Mouse (Mus musculus): Measurements from ENCODE around the gene Elp6. TPM values are rescaled to one million over a fixed set of nuclear protein-coding genes. Genes with fewer than 3 reads are reported as not detected.

Gene Elp6
- polyA plus RNA-seq, 1 experiment from 2014 or later: 37.5 TPM

DNA sequence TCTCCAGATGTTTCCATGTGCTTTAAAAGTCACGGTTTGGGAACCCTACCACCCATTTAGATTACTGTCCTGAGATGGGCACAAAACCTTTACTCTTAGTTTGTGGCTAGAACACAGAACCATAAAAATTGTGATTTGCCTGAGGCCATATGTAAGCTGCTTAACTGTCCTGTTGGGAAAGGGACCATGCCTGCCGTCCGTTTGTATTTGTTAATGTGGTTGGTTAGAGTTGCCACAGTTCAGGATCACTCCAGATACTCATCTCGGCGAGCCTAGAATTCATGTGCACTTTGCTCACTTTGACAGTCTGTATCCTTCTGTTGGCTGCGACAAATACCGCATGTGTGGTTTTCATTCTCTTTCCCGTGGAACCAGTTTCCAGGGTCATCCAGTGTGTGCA, 29.9 kb downstream of the Elp6 start:
- Histone ChIP-seq H3K9me3 (ENCODE audit: control insufficient read depth, low read length) (no peaks in the 10 kb centered on the region), H3K27me3 (ENCODE audit: control insufficient read depth, insufficient read depth, low read length) (no peaks in the 10 kb centered on the region), H3K4me1 (replicated peaks; ENCODE audit: control insufficient read depth, insufficient read depth, low read length) (peaks cover 3% of the 10 kb centered on the region; the same call in 1 of the 2 replicates), H3K4me2 (ENCODE audit: low read depth, low read length, severe bottlenecking) (no peak overlapping the region), H3K9ac (ENCODE audit: low read length) (no peak overlapping the region), H3K36me3 (ENCODE audit: control insufficient read depth, insufficient read depth, low read length) (no peaks in the 10 kb centered on the region), H3K4me3 (ENCODE audit: low read depth, low read length) (no peak overlapping the region), H3K27ac (ENCODE audit: low read depth, low read length) (no peak overlapping the region)
- no peak for ATAC-seq (replicated peaks; ENCODE audit: low FRiP score)
- WGBS: 75% methylated on average over 8 of the region's 8 CpGs
- DNase-seq (ENCODE audit: low spot score): no peak

DNA sequence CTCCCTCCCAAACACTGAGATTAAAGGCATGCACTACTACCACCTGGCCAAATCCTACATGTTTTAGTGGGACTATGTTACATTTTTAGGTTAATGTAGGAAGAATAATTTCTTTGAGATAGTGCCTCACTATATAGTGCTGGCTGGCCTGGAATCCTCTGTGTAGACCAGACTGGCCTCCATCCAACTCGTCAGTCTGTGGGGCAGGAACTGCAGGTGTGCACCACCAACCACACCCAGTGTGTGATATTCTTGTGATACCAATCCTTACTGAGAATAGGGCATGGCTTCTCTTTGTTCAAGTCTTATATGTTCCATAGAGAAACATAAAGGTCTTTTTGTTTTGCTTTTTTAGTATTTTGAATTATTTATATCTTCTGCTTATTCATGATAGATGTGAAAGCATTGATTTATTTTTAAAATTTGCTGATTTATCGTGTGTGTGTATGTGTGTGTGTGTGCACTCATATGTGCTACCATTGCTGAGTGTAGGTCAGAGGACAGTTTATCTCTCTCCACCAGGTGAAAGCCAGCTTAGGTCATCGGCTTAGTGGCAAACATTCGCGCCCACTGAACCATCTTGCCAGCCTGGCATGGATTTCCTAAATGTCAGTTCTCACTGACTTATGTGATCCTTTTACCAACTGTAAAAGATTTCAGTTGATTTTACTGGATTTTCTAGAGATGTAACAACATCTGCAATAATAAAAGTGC, 35.2 kb downstream of the Elp6 start:
- 89% methylated on average over 5 of the region's 5 CpGs for WGBS

DNA sequence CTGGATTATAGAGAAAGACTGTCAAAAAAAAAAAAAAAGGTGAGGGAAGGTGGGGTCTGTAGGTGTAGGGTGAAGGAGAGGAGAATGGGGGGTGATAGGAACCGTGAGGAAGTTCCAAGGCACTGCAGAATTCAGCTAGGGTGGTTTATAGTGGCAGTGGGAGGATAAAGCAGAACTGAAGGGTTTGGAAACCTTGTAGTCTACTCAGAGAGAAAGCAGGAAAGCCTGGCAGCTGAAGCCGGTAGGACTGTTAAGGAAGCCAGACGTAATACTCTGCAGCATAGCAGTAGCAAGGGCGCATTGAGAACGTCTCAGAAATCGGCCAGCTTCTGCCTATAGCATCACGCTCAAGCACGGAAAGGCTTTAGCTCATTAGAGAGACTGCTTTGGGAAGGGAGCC, 37.0 kb downstream of the Elp6 start:
- H3K36me3 ChIP-seq (ENCODE audit: control insufficient read depth, insufficient read depth, low read length): no peaks in the 10 kb centered on the region
- no peak for ATAC-seq (replicated peaks; ENCODE audit: low FRiP score)
- no peaks in the 10 kb centered on the region for H3K4me1 ChIP-seq (replicated peaks; ENCODE audit: control insufficient read depth, insufficient read depth, low read length)
- no peak overlapping the region for H3K4me3 ChIP-seq (ENCODE audit: low read depth, low read length)
- no peak for DNase-seq (ENCODE audit: low spot score)
- no peak overlapping the region for H3K9ac ChIP-seq (ENCODE audit: low read length)
- no peaks in the 10 kb centered on the region for H3K27me3 ChIP-seq (ENCODE audit: control insufficient read depth, insufficient read depth, low read length)
- no peak overlapping the region for H3K27ac ChIP-seq (ENCODE audit: low read depth, low read length)
- no peaks in the 10 kb centered on the region for H3K9me3 ChIP-seq (ENCODE audit: control insufficient read depth, low read length)
- no peak overlapping the region for H3K4me2 ChIP-seq (ENCODE audit: low read depth, low read length, severe bottlenecking)
- WGBS: 85% methylated on average over 8 of the region's 8 CpGs

More for the DNA sequence above, 35.2 kb downstream of the Elp6 start:
- H3K36me3 ChIP-seq (ENCODE audit: control insufficient read depth, insufficient read depth, low read length): no peaks in the 10 kb centered on the region
- ATAC-seq (replicated peaks; ENCODE audit: low FRiP score) (no peak), DNase-seq (ENCODE audit: low spot score) (no peak)
- no peak overlapping the region for H3K4me3 ChIP-seq (ENCODE audit: low read depth, low read length)
- H3K27me3 ChIP-seq (ENCODE audit: control insufficient read depth, insufficient read depth, low read length): no peaks in the 10 kb centered on the region
- no peaks in the 10 kb centered on the region for H3K4me1 ChIP-seq (replicated peaks; ENCODE audit: control insufficient read depth, insufficient read depth, low read length)
- no peaks in the 10 kb centered on the region for H3K9me3 ChIP-seq (ENCODE audit: control insufficient read depth, low read length)
- H3K4me2 ChIP-seq (ENCODE audit: low read depth, low read length, severe bottlenecking): no peak overlapping the region
- no peak overlapping the region for H3K9ac ChIP-seq (ENCODE audit: low read length)
- no peak overlapping the region for H3K27ac ChIP-seq (ENCODE audit: low read depth, low read length)

DNA sequence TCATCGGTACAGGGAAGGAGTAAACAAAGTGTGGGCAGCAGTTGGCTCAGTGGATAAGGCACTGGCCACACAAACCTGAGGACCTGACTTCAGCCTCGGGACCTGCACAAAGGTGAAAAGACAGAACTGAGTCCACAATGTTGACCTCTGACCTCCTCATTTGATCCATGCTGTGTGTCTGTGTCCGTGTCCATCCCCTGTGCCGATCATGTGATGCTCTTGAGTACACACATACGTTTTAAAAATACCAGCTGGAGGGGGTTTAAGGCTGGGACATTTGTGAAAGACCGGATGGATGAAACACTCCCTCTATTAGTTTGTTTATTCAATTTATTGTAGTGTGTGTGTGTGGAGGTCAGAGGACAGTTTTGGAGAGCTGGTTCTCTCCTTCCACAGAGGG, 38.8 kb downstream of the Elp6 start:
- Histone ChIP-seq H3K4me3 (ENCODE audit: low read depth, low read length) (no peak overlapping the region), H3K9me3 (ENCODE audit: control insufficient read depth, low read length) (no peaks in the 10 kb centered on the region), H3K4me2 (ENCODE audit: low read depth, low read length, severe bottlenecking) (no peak overlapping the region), H3K27ac (ENCODE audit: low read depth, low read length) (no peak overlapping the region), H3K27me3 (ENCODE audit: control insufficient read depth, insufficient read depth, low read length) (no peaks in the 10 kb centered on the region), H3K9ac (ENCODE audit: low read length) (no peak overlapping the region), H3K4me1 (replicated peaks; ENCODE audit: control insufficient read depth, insufficient read depth, low read length) (no peaks in the 10 kb centered on the region), H3K36me3 (ENCODE audit: control insufficient read depth, insufficient read depth, low read length) (no peaks in the 10 kb centered on the region)
- ATAC-seq (replicated peaks; ENCODE audit: low FRiP score) (no peak), DNase-seq (ENCODE audit: low spot score) (no peak)
- WGBS: 71% methylated on average over 6 of the region's 6 CpGs

DNA sequence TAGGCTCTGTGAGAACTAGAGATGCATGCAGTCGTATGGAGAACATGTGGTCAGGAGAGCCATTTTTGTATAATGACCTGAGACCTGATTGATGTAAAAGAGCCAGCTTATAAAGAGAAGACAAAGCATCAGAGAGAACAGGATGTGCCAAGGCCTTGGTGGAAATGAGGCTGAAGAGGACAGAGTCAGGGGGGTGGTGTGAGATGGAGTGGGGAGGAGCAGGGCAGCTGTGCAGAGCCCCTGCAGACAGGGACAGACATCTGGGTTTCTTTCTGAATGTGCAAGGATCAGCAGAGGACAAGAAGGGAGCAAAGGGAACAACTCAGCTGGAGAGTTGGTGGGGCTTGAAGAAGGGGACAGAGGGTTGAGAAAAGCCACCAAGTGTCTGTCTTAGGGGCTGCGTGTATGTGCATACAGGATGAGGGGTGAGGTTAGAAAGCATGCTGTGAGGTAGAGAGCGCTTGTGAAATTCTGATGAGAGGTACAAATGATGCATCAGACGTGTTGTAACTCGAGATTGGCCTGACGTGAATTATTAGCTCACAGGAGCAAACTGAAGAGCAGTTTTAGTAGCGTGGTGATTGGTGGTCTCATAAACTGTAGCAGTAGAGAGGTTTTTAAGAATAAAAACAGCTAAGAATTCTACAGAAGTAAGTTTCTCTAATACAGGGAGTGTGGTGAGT, 40.2 kb downstream of the Elp6 start:
- Histone ChIP-seq H3K27me3 (ENCODE audit: control insufficient read depth, insufficient read depth, low read length) (no peaks in the 10 kb centered on the region), H3K4me1 (replicated peaks; ENCODE audit: control insufficient read depth, insufficient read depth, low read length) (no peaks in the 10 kb centered on the region), H3K27ac (ENCODE audit: low read depth, low read length) (no peak overlapping the region), H3K36me3 (ENCODE audit: control insufficient read depth, insufficient read depth, low read length) (no peaks in the 10 kb centered on the region), H3K9me3 (ENCODE audit: control insufficient read depth, low read length) (no peaks in the 10 kb centered on the region), H3K9ac (ENCODE audit: low read length) (no peak overlapping the region), H3K4me3 (ENCODE audit: low read depth, low read length) (no peak overlapping the region), H3K4me2 (ENCODE audit: low read depth, low read length, severe bottlenecking) (no peak overlapping the region)
- ATAC-seq (replicated peaks; ENCODE audit: low FRiP score) (no peak), DNase-seq (ENCODE audit: low spot score) (no peak)
- 84% methylated on average over 7 of the region's 7 CpGs for WGBS

DNA sequence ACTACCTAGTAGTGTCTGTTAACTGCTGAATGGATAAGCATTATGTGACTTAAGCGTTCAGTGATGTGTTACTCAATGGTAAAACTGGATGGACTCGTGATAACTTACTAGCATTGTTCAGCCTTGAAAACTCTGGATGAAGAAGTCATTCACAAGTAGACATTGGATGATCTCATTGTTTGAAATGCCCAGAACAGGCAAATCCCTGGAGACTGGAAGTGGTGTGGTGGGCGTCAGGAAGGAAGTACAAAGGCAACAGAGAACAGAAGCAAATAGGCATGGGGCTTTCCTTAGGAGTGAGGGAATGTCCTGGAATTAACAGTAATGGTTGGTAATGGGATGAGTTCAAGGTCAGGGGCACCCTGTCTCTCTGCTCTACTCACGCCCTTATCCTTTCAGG, 43.9 kb downstream of the Elp6 start:
- Histone ChIP-seq H3K27ac (ENCODE audit: low read depth, low read length) (no peak overlapping the region), H3K27me3 (ENCODE audit: control insufficient read depth, insufficient read depth, low read length) (no peaks in the 10 kb centered on the region), H3K9ac (ENCODE audit: low read length) (no peak overlapping the region), H3K4me2 (ENCODE audit: low read depth, low read length, severe bottlenecking) (no peak overlapping the region), H3K9me3 (ENCODE audit: control insufficient read depth, low read length) (no peaks in the 10 kb centered on the region), H3K4me3 (ENCODE audit: low read depth, low read length) (no peak overlapping the region), H3K36me3 (ENCODE audit: control insufficient read depth, insufficient read depth, low read length) (no peaks in the 10 kb centered on the region), H3K4me1 (replicated peaks; ENCODE audit: control insufficient read depth, insufficient read depth, low read length) (no peaks in the 10 kb centered on the region)
- ATAC-seq (replicated peaks; ENCODE audit: low FRiP score) (no peak), DNase-seq (ENCODE audit: low spot score) (no peak)
- 87% methylated on average over 4 of the region's 4 CpGs for WGBS

DNA sequence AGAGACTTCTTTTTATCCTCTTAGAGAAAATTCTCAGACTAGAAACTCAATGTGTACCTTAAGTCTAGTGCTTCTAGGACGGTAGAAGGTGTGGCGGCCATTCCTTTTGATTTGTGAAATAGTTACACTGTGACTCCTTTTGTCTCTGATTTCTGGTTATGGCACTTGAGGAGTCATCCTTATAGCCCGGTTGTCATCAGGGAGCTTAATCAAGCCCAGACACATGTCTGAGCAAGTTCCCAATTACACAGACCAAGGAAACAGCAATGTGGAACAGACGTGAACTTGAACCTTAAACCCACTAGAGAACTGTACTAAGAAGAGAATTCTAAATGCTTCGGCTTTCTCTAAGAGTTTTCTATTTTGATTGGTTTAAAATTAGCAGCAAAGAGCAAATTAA, 45.2 kb downstream of the Elp6 start:
- Histone ChIP-seq H3K36me3 (ENCODE audit: control insufficient read depth, insufficient read depth, low read length) (no peaks in the 10 kb centered on the region), H3K4me1 (replicated peaks; ENCODE audit: control insufficient read depth, insufficient read depth, low read length) (no peaks in the 10 kb centered on the region), H3K27me3 (ENCODE audit: control insufficient read depth, insufficient read depth, low read length) (no peaks in the 10 kb centered on the region), H3K4me2 (ENCODE audit: low read depth, low read length, severe bottlenecking) (no peak overlapping the region), H3K4me3 (ENCODE audit: low read depth, low read length) (no peak overlapping the region), H3K9me3 (ENCODE audit: control insufficient read depth, low read length) (no peaks in the 10 kb centered on the region), H3K27ac (ENCODE audit: low read depth, low read length) (no peak overlapping the region), H3K9ac (ENCODE audit: low read length) (no peak overlapping the region)
- no peak for DNase-seq (ENCODE audit: low spot score)
- no peak for ATAC-seq (replicated peaks; ENCODE audit: low FRiP score)
- 86% methylated on average over 5 of the region's 5 CpGs for WGBS

DNA sequence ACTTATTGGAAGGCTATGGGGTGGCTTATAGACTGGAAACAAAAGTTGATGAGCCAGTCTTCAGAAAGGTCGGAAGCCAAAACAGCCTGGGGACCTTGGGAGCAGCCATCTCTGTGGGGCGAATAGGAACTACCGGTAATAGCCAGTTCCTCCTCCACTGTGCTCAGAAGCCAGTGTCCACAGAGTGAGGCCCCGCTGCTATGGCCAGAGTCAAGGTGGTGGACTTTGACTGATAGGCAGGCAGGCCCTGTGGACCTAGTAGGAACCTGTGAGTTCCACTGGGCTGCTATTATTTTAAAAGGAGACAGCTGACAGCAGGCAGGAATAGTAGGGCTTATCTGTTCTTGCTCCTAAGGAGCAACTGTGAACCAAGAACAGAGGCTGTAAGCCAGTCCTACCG, 45.6 kb downstream of the Elp6 start:
- DNase-seq (ENCODE audit: low spot score) (no peak), ATAC-seq (replicated peaks; ENCODE audit: low FRiP score) (no peak)
- no peak overlapping the region for H3K27ac ChIP-seq (ENCODE audit: low read depth, low read length)
- no peak overlapping the region for H3K4me2 ChIP-seq (ENCODE audit: low read depth, low read length, severe bottlenecking)
- H3K27me3 ChIP-seq (ENCODE audit: control insufficient read depth, insufficient read depth, low read length): no peaks in the 10 kb centered on the region
- H3K4me3 ChIP-seq (ENCODE audit: low read depth, low read length): no peak overlapping the region
- no peaks in the 10 kb centered on the region for H3K9me3 ChIP-seq (ENCODE audit: control insufficient read depth, low read length)
- WGBS: 92% methylated on average over 5 of the region's 5 CpGs
- no peaks in the 10 kb centered on the region for H3K4me1 ChIP-seq (replicated peaks; ENCODE audit: control insufficient read depth, insufficient read depth, low read length)
- no peak overlapping the region for H3K9ac ChIP-seq (ENCODE audit: low read length)
- H3K36me3 ChIP-seq (ENCODE audit: control insufficient read depth, insufficient read depth, low read length): no peaks in the 10 kb centered on the region

DNA sequence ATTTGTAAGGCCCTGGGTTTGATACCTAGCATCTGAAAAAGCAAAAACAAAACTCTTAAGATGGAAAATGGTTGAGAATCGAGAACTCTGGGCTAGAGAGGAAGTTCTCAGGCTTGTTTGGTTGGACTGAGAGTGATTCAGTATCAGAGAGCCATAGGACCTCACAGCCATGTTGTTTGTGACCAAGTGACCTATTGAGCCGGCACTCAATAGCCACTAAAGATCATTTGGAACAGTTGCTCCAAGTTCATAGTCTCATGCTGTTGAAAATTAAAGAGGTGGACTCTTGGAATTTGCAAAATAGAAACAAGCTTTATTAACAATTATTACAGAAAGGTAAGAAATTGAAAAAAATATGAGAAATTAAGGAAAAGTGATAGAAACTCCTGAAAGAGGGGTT, 46.4 kb downstream of the Elp6 start:
- Histone ChIP-seq H3K36me3 (ENCODE audit: control insufficient read depth, insufficient read depth, low read length) (no peaks in the 10 kb centered on the region), H3K27ac (ENCODE audit: low read depth, low read length) (no peak overlapping the region), H3K4me1 (replicated peaks; ENCODE audit: control insufficient read depth, insufficient read depth, low read length) (no peaks in the 10 kb centered on the region), H3K9me3 (ENCODE audit: control insufficient read depth, low read length) (no peaks in the 10 kb centered on the region), H3K4me2 (ENCODE audit: low read depth, low read length, severe bottlenecking) (no peak overlapping the region), H3K27me3 (ENCODE audit: control insufficient read depth, insufficient read depth, low read length) (no peaks in the 10 kb centered on the region), H3K9ac (ENCODE audit: low read length) (no peak overlapping the region), H3K4me3 (ENCODE audit: low read depth, low read length) (no peak overlapping the region)
- ATAC-seq (replicated peaks; ENCODE audit: low FRiP score) (no peak), DNase-seq (ENCODE audit: low spot score) (no peak)
- WGBS: 83% methylated on average over 2 of the region's 2 CpGs
